Mouse (Mus musculus) ES-CJ7 (cell line): ENCODE measurements around the gene Thap11.
"Not testable (repeated sequence)": the region's sequence is repeated elsewhere in the genome, so short reads cannot be mapped to it uniquely, and the experiment has no call there.

Experiments used
- DNase-seq: peaks from one replicate; pipeline ENCODE4 v3.0.0; 2011; ENCODE audit warnings: low read depth, low spot score

The Thap11 gene

DNA sequence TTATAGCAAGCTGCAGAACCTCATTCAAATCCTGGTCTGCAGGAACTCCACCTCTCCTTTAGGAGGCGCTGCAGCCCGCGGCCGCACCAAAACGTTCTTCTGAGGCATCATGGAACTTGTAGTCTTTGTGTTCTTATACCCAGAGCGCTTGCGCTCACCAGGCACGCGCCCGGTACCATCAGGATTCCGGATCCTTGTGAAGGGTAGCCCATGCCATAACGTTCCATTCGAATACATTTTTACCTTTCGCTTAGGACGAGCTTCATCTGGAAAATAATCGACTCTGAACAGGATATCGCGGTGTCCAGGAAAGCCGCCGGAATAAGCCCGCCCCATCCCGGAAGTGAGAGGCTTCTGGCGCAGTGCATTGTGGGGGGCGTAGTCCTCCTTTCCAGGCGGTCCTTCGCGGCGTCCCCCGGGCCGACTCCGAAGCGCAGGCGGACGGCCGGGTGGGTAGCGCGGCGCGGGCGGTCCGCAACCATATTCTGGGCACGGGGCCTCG is at the start of gene Thap11:
Thap11 (plus strand) TSS at position 418 of the 502 bp plus-strand sequence.
- peak; percentile 95 for DNase-seq

DNA sequence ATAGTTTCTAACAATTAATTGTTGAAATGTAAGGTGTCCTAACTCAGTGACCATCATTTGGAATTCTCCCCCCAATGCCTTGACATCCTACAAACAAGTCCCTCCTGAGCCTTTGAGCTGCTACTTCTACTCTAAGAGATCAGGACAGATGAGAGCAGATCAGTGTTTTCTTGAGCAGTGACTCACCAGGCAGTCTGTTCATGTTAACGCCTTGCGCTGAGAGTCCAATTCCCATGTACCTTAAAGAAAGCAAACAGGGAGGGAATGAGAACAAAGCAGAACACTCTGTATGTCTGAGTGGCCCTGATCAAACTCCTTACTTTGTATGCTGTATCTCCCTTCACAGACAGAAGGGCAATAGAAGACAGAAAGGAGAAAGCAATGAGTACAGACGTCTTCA is 49.6 kb upstream of the Thap11 start:
- DNase-seq, result no peak

GRCm38 (mm10) chr8:105805964-105806363 is 49.0 kb upstream of the Thap11 start:
- DNase-seq, result no peak

- no peak for DNase-seq
Observed at GRCm38 (mm10) chr8:105807766-105808165, 47.2 kb upstream of the Thap11 start.

DNA sequence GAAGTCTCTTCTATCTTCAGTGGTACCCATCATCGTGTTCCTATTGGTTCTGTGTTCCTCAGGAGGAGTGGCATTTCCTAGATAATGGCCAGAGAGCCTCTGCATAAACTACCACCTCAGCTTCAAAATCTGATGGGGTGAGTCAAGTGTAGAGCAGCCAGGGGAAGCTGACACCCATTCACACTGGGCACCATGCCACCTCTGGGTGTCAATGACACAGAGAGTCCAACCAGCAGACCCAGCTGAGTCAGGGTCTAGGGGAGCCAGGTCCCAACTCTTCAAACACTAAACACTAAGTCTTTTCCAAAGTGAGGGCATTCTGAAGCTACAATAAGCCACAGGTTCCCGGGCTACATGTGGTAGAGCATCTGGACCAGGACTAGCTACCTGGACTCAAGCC is 46.5 kb upstream of the Thap11 start:
- no peak for DNase-seq

DNA sequence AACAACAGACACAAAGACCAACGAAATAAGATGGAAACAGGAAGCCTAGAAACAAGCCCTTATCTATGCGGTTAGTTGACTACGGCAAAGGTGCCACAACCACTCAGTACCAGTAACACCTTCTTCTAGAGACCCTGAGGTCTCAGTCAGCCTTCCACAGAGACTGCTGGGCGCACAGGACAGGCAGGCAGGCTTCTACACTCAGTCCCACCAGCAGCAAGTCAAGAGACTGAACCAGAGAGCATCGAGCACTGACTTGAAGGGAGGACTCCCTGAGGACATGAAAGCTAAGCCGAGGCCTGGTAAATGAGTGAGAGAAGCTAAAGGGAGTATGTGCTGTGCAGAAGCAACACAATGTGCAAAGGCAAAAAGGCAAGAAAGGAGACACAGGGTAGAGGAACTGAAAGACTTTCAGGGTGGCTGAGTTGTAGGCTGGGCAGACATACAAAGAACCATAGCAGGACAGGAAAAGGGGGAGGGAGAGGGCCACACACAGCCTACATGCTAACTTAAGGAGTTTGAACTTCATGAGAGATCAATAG is 44.6 kb upstream of the Thap11 start:
- no peak for DNase-seq

GRCm38 (mm10) chr8:105811061-105811460 is 43.9 kb upstream of the Thap11 start:
- DNase-seq, result no peak

GRCm38 (mm10) chr8:105811543-105811942 is 43.4 kb upstream of the Thap11 start:
- DNase-seq, result no peak

DNA sequence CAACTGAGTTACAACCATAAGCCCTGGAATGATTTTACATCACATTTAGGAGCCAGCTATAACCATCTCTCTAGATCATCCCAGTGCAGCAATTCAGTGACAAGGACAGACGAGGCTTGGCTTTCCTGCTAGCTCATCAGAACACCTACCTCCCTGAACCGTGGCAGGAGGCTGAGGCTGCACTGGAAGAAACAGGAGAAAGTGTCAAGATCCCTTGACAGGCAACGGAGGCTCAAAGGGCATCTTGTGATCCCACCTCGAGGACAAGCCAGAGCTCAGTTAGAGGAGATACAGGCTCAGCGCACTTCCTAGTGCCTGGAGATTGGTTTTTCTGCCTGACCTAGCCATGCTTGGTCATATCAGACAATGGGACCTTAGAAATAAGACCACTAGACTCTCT is 42.4 kb upstream of the Thap11 start:
- no peak for DNase-seq

- no peak for DNase-seq
Observed at GRCm38 (mm10) chr8:105813241-105813640, 41.7 kb upstream of the Thap11 start.

DNA sequence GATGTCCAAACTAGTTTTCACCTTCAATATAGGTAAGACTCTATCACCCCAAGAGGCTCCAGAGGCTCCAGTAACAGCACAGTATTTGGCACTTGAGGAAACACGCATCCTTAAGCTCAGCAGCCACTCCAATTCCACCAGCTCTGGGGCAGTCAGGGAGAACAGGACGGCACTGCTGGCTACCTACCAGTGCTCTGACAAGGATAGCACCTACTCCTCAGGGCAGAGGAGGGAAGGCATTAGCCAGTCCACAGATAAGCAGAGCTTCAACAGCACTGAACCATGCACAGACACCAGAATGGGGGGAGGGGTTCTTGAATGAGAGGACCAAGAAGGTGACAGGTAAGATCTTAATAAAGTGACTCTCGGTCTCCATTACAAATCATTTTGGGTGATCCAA is 35.3 kb upstream of the Thap11 start:
- DNase-seq, result no peak

DNA sequence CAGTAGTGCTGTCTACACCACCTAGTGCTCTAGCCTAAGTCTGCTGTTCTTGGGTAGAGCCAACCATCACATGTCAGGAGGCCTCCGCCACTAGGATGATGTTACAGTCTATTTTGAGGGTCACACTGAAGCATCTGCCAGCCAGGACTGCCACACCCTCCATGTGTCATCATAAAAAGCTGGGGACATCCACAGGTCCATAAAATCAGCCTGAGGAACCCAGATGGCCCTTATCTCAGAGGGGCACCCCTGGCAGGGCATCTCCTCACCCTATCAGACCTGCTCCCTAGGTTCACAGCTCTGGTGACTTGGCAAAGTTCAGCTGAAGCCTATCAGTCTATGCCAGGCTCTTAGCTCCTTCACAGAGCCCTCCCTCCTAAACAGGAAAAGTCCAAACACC is 34.0 kb upstream of the Thap11 start:
- no peak for DNase-seq

- no peak for DNase-seq
Observed at GRCm38 (mm10) chr8:105825506-105825905, 29.4 kb upstream of the Thap11 start.

- no peak for DNase-seq
Observed at GRCm38 (mm10) chr8:105826379-105826778, 28.6 kb upstream of the Thap11 start.

DNA sequence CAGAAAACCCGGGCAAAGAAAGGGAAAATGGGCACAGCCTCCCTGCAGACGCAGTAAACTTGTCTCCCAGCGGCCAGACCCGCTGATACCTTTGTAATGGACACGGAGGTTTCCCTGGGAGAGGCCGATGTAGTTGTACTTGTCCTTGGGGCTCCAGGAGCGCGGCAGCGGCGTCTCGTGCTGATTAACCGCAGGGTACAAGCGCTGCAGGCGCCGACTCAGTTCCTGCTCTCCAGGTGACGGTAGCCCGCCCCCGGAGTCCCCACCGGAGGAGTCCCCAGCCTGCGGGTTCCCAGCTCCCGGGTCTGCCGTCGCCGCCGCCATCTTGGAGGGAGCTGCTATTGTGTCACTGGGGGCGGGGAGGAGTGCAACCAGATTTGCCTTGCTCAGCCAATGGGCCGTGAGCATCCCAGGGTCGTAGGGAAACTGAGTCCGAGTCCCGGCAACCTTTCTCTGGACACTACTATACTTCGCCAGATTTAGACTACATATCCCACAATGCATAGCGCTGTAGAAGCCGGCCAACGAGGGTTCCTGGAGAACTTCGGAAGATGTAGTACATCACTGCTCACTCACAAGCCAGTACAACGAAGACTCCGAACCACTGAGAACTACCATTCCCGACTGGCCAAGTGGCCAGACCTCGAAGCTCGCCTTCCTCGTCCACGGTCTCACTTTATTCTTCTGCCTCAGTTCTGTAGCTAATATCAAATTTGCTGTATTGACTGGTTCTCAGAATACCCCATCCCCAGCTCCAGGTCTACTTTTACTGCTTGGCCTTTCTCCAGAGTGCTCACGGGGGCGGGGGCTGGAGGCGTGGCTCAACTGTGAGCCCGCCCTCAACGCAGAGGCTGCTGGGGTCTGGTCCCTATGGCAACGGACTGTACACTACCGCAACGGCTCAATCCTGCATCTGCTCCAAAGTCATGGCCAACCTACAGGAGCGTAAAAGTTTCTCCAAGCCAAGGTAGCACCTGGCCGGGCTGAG is 27.8 kb upstream of the Thap11 start, which contains the start of the genes Ranbp10 and Tsnaxip1:
Ranbp10 (minus strand) TSS at position 490 of the 988 bp plus-strand sequence.
Tsnaxip1 (plus strand) TSS at position 871 of the 988 bp plus-strand sequence.
- peak; percentile 100 for DNase-seq

- DNase-seq, result not testable (repeated sequence)
Observed at GRCm38 (mm10) chr8:105833740-105834139, 21.2 kb upstream of the Thap11 start.

GRCm38 (mm10) chr8:105835318-105835717 is 19.6 kb upstream of the Thap11 start:
- DNase-seq, result peak; percentile 90

DNA sequence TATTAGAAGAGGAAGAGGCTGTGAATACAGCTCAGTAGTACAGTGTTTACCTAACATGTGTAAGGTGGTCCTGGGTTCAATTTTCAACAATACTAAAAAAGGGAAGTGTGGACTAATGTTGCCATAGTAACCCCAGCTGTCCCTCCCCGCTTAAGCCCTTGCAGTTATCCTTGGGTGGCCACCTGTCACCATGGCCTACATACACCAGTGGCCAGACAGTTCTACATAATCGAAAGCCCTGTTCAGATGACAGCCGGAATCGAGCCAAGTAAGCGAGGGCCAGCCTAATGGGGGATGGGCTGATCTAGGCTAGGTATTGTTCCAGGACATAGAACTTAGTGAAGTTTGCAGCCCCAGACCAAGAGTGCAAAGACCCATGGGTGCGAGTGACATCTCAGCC is 17.9 kb upstream of the Thap11 start:
- DNase-seq, result no peak

GRCm38 (mm10) chr8:105839209-105839608 is 15.7 kb upstream of the Thap11 start:
- no peak for DNase-seq

DNA sequence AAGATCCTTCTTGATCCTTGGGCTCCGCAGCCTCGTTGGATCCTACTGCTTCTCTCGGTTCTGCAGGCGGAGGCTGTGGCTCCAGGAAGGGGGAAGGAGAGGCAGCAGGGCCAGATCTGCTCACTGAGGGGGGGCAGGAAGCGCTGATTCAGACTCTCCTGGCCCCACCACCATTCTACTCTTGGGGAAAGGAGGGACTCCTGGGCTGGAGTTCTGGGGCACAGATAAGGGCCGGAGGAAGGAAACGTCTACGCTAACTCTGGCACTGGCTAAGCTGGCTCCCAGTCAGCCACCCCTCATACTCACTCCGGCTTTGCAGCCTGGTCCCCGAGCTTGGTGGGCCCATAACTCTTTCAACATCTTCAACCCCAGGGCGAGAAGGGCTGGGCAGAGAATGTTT is 8.3 kb upstream of the Thap11 start:
- no peak for DNase-seq

- peak; percentile 55 for DNase-seq
Observed at GRCm38 (mm10) chr8:105850014-105850413, 4.9 kb upstream of the Thap11 start.

GRCm38 (mm10) chr8:105850611-105851010 is 4.3 kb upstream of the Thap11 start:
- DNase-seq, result peak; percentile 72
